Mouse (Mus musculus) liver, adult 2 months (tissue): ENCODE data around the gene Vmn1r4. TPM values are rescaled to one million over a fixed set of nuclear protein-coding genes. Genes with fewer than 3 reads are reported as not detected.
A peak's percentile ranks its signal among the peaks of the same experiment; 100 is the strongest.

Source experiments
- DNase-seq: peaks from one replicate; pipeline ENCODE4 v3.0.0-alpha.2; 2011; ENCODE audit warnings: low read depth, low spot score; ENCODE audit errors: extremely low read depth
- H3K27ac ChIP-seq: fragments of 200-500 bp; replicated peaks from 2 replicates; pipeline ENCODE4 v1.5.1; 2012; ENCODE audit warnings: low read depth, mild to moderate bottlenecking, control low read depth, inconsistent platforms, low read length; ENCODE audit not compliant: insufficient read depth
- H3K27me3 ChIP-seq: fragments of 200-500 bp; 2 replicates; pipeline ENCODE4 v1.6.1; 2012; ENCODE audit warnings: mild to moderate bottlenecking, moderate library complexity, low read length, inconsistent platforms; ENCODE audit not compliant: control insufficient read depth, insufficient read depth
- H3K36me3 ChIP-seq: fragments of 200-500 bp; 2 replicates; pipeline ENCODE4 v1.6.1; 2012; ENCODE audit warnings: low read length, inconsistent platforms; ENCODE audit not compliant: control insufficient read depth, insufficient read depth
- H3K4me1 ChIP-seq: fragments of 200-500 bp; 2 replicates; pipeline ENCODE4 v1.6.1; 2011; ENCODE audit warnings: low read length; ENCODE audit not compliant: control insufficient read depth, insufficient read depth
- H3K4me3 ChIP-seq: fragments of 200-500 bp; 2 replicates; pipeline ENCODE4 v1.5.1; 2011; ENCODE audit warnings: low read depth, mild to moderate bottlenecking, control low read depth, low read length, moderate library complexity; ENCODE audit not compliant: insufficient read depth
- H3K79me2 ChIP-seq: fragments of 200-500 bp; 2 replicates; pipeline ENCODE4 v1.6.1; 2012; ENCODE audit warnings: inconsistent platforms, mild to moderate bottlenecking, low read length, moderate library complexity; ENCODE audit not compliant: control insufficient read depth, insufficient read depth
- H3K9ac ChIP-seq: fragments of 200-500 bp; 2 replicates; pipeline ENCODE4 v1.6.1; 2012; ENCODE audit warnings: low read depth, mild to moderate bottlenecking, control low read depth, inconsistent platforms, low read length
- CTCF ChIP-seq: fragments of 200-500 bp; IDR thresholded peaks from 2 replicates; pipeline ENCODE4 v1.5.1; 2011; ENCODE audit warnings: low read depth, low read length, control low read depth
- POLR2A ChIP-seq: fragments of 200-500 bp; IDR thresholded peaks from 2 replicates; pipeline ENCODE4 v1.6.1; 2011; ENCODE audit warnings: low read length, control low read depth; ENCODE audit not compliant: insufficient read depth; ENCODE audit errors: extremely low read depth
- WGBS: fragments of 180-500 bp; shearing (Covaris S2); methylation state at CpG from one replicate; pipeline ENCODE4 v1.1.7; 2018; 5-methylcytosine and 5-hydroxymethylcytosine counted together
- polyA plus RNA-seq: library from polyadenylated mRNA; depleted of rRNA; stranded (reverse); fragments of >200 nt; gene quantifications from 2 replicates; pipeline ENCODE4 v1.2.3, GENCODE M21; 2012; rRNA removed
- total RNA-seq: library from RNA; depleted of rRNA; stranded (reverse); fragments of >200 nt; gene quantifications from 2 replicates; pipeline ENCODE4 v1.2.3, GENCODE M21; 2014; rRNA removed

Vmn1r4 gene
- total and polyA plus RNA-seq, 2 experiments, result 0.65 TPM; not detected in 1

DNA sequence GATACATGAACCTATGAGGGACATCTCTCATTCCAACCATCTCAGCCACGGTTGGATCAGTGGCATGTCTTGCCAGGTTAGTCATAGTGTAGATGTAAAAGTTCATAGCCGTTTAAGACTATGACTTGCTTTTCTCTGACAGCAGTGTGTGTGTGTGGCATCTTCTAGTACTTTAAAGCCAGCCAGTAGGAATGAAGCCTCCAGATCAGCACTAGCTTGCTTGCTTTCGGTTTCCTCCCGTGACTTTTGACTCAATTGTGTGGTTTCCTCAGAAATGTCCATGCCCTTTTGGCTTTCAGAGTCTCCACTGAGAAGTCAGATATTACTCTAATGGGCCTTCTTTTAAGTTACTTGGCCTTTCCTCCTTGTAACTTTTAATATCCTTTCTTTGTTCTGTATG is 10.6 kb downstream of the Vmn1r4 start:
- TF ChIP-seq CTCF, result no peak
- TF ChIP-seq POLR2A, result no peak
- Histone ChIP-seq H3K4me1 (no peaks in the 10 kb centered on the region), H3K27ac (no peak overlapping the region), H3K9ac (no peak overlapping the region), H3K27me3 (no peaks in the 10 kb centered on the region), H3K36me3 (no peaks in the 10 kb centered on the region), H3K79me2 (no peaks in the 10 kb centered on the region), H3K4me3 (no peak overlapping the region)
- DNase-seq, result no peak
- WGBS, result 80% methylated on average over 4 of the region's 4 CpGs

- Histone ChIP-seq H3K79me2 (no peaks in the 10 kb centered on the region), H3K27me3 (no peaks in the 10 kb centered on the region), H3K4me1 (no peaks in the 10 kb centered on the region), H3K36me3 (no peaks in the 10 kb centered on the region), H3K4me3 (no peak overlapping the region), H3K9ac (no peak overlapping the region), H3K27ac (no peak overlapping the region)
- TF ChIP-seq POLR2A (no peak), CTCF (no peak)
- DNase-seq, result peak; percentile 5
- WGBS, result 39% methylated on average over 5 of the region's 5 CpGs
Measured at GRCm38 (mm10) chr6:56956436-56956835, 32.6 kb downstream of the Vmn1r4 start.

DNA sequence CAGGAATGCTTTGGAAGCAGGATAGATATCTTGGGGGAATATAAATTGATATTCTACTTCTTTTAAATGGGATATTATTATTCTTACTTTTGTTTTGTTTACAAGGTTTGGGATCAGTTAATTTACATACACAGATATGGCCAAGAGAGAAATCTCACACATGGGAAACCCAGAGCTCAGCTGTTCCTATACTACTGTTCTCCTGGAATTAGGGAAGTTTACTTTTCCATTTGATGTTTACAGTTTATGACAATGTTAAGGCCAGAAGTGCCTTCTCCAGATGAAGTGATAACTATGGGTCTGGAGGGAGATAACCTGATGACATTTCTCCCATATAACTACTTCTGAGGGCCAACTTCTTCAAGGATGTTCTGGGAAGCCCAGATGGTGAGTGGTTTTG is 46.2 kb downstream of the Vmn1r4 start, which contains the start of gene Vmn1r5:
TSS of gene Vmn1r5 (plus strand) at position 301 of the 400 bp plus-strand sequence.
- Histone ChIP-seq H3K4me3 (no peak within 1 kb of the TSS), H3K27ac (no peak within 1 kb of the TSS), H3K4me1 (no peaks in the 10 kb centered on the region), H3K79me2 (no peaks in the 10 kb centered on the region), H3K9ac (no peak within 1 kb of the TSS), H3K36me3 (no peaks in the 10 kb centered on the region), H3K27me3 (no peaks in the 10 kb centered on the region)
- TF ChIP-seq CTCF (no peak), POLR2A (no peak)
- DNase-seq, result no peak

GRCm38 (mm10) chr6:56996943-56997342 is 73.1 kb downstream of the Vmn1r4 start, which contains the start of gene Vmn1r6:
Gene Vmn1r6, plus strand, starts transcription at chr6:56997243.
- Histone ChIP-seq H3K27me3 (no peaks in the 10 kb centered on the region), H3K4me3 (no peak within 1 kb of the TSS), H3K9ac (no peak within 1 kb of the TSS), H3K36me3 (no peaks in the 10 kb centered on the region), H3K27ac (no peak within 1 kb of the TSS), H3K4me1 (no peaks in the 10 kb centered on the region), H3K79me2 (no peaks in the 10 kb centered on the region)
- DNase-seq, result no peak
- no peak for TF ChIP-seq CTCF
- TF ChIP-seq POLR2A, result no peak
- WGBS, result 76% methylated on average over 2 of the region's 2 CpGs

Other genes starting within 250 kb of the Vmn1r4 start
- 10.3 and 10.8 TPM in 2 replicates for gene Lsm5, start 219.3 kb upstream of the Vmn1r4 start, total RNA-seq
- 1.5 and 4.2 TPM in 2 replicates for gene Lsm5, start 219.3 kb upstream of the Vmn1r4 start, polyA plus RNA-seq
- gene Avl9, start 209.1 kb upstream of the Vmn1r4 start, total RNA-seq, result 21.6 and 21.9 TPM in 2 replicates
- gene Avl9, start 209.1 kb upstream of the Vmn1r4 start, polyA plus RNA-seq, result 2.6 and 3.3 TPM in 2 replicates
- 16.1 and 20.8 TPM in 2 replicates for gene Kbtbd2, start 126.2 kb upstream of the Vmn1r4 start, total RNA-seq
- gene Kbtbd2, start 126.2 kb upstream of the Vmn1r4 start, polyA plus RNA-seq, result 4.4 and 5.0 TPM in 2 replicates
- gene Fkbp9, start 92.0 kb upstream of the Vmn1r4 start, total RNA-seq, result 32.2 and 35.7 TPM in 2 replicates
- gene Fkbp9, start 92.0 kb upstream of the Vmn1r4 start, polyA plus RNA-seq, result 12.4 and 12.6 TPM in 2 replicates
- gene Nt5c3, start 83 bp upstream of the Vmn1r4 start, total RNA-seq, result 40.3 and 42.9 TPM in 2 replicates
- gene Nt5c3, start 83 bp upstream of the Vmn1r4 start, polyA plus RNA-seq, result 6.2 and 12.6 TPM in 2 replicates
- 0.09 and 0.13 TPM in 2 replicates for gene Vmn1r5, start 46.3 kb downstream of the Vmn1r4 start, total RNA-seq
- not detected in 2 replicates for gene Vmn1r5, start 46.3 kb downstream of the Vmn1r4 start, polyA plus RNA-seq
- gene Vmn1r6, start 73.2 kb downstream of the Vmn1r4 start, total RNA-seq, result 0.13 TPM in 1 of 2 replicates, not detected in the other
- gene Vmn1r6, start 73.2 kb downstream of the Vmn1r4 start, polyA plus RNA-seq, result not detected in 2 replicates
- gene Vmn1r7, start 101.3 kb downstream of the Vmn1r4 start, total RNA-seq, result not detected in 2 replicates
- gene Vmn1r7, start 101.3 kb downstream of the Vmn1r4 start, polyA plus RNA-seq, result not detected in 2 replicates
- gene Vmn1r8, start 108.3 kb downstream of the Vmn1r4 start, total RNA-seq, result not detected in 2 replicates
- gene Vmn1r8, start 108.3 kb downstream of the Vmn1r4 start, polyA plus RNA-seq, result not detected in 2 replicates
- gene Vmn1r9, start 142.8 kb downstream of the Vmn1r4 start, total RNA-seq, result not detected in 2 replicates
- gene Vmn1r9, start 142.8 kb downstream of the Vmn1r4 start, polyA plus RNA-seq, result not detected in 2 replicates
- not detected in 2 replicates for gene Vmn1r10, start 185.4 kb downstream of the Vmn1r4 start, total RNA-seq
- not detected in 2 replicates for gene Vmn1r10, start 185.4 kb downstream of the Vmn1r4 start, polyA plus RNA-seq
- gene Vmn1r11, start 209.4 kb downstream of the Vmn1r4 start, total RNA-seq, result not detected in 2 replicates
- not detected in 2 replicates for gene Vmn1r11, start 209.4 kb downstream of the Vmn1r4 start, polyA plus RNA-seq
- gene Vmn1r12, start 232.9 kb downstream of the Vmn1r4 start, total RNA-seq, result not detected in 2 replicates
- not detected in 2 replicates for gene Vmn1r12, start 232.9 kb downstream of the Vmn1r4 start, polyA plus RNA-seq